Mouse (Mus musculus): ENCODE results near the gene Hist1h4i. TPM values are rescaled to one million over a fixed set of nuclear protein-coding genes. Genes with fewer than 3 reads are reported as not detected.
A peak's percentile ranks its signal among the peaks of the same experiment; 100 is the strongest.

The Hist1h4i gene
- total and polyA plus RNA-seq, 2 experiments from 2014 or later = 5.1 to 39.3 TPM

DNA sequence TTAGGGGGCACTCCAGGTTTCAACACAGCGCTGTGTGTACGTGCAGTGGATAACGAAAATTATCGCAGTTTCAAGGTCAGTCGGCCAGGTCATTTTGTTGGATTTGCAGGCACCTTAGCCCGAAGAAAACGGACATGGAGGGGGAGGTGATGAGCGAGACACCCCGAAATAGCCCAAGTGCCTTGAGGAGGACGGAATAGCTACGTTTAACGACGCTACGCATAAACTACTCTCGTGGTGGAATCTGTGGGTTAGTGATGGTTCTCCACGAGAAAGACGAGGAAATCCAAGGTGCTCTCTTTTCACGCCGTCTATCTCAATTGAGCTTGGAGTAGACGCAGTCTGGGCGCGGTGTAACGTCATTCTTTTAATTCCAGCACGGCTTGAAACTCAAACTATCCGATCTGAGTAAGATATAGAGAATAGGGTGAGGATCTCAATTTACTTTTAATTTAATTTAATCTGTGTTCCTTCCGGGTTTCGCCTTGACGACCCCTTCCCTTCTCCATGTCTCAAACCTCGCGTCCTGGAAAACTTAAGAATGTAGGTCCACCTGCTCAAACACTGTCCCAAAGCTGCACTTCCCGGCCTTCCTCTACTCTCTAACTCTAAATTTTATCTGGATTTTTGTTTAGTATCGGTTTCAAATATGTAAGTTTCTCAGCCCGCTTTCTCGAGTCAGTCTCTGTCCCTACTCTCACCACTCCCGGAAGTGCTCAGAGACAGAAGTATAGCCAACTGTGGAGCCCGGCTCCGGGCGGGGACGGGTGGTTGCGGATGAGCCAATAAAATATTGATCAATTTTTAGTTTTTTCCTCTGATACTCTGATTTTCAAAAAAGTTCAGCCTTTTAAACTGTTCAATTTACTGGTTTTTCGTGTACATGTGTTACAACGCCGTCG lies 21.0 kb downstream of the Hist1h4i start:
- Histone ChIP-seq H3K27ac (no peak overlapping the region), H3K9me3 (ENCODE audit: low read length) (peaks cover 2% of the 10 kb centered on the region; the same call in 1 of the 2 replicates), H3K4me3 (ENCODE audit: low read length) (peak overlapping the region; percentile 45), H3K4me2 (ENCODE audit: low read depth, low read length) (peak overlapping the region; percentile 59), H3K27me3 (ENCODE audit: insufficient read depth, low read length) (peaks cover 34% of the 10 kb centered on the region), H3K4me1 (ENCODE audit: insufficient read depth, low read length) (0 out of 2 replicates have a peak, but pooled peaks cover 3% of the 10 kb centered on the region), H3K36me3 (ENCODE audit: insufficient read depth, low read length) (no peaks in the 10 kb centered on the region), H3K9ac (replicated peaks; ENCODE audit: low read length) (no peak overlapping the region)
- ATAC-seq = no peak
- DNase-seq (ENCODE audit: low spot score) = no peak
- WGBS = under 1% methylated on average over 44 of the region's 44 CpGs
- no peak for TF ChIP-seq CTCF (IDR thresholded peaks at IDR 0.05; ENCODE audit: low read depth)

DNA sequence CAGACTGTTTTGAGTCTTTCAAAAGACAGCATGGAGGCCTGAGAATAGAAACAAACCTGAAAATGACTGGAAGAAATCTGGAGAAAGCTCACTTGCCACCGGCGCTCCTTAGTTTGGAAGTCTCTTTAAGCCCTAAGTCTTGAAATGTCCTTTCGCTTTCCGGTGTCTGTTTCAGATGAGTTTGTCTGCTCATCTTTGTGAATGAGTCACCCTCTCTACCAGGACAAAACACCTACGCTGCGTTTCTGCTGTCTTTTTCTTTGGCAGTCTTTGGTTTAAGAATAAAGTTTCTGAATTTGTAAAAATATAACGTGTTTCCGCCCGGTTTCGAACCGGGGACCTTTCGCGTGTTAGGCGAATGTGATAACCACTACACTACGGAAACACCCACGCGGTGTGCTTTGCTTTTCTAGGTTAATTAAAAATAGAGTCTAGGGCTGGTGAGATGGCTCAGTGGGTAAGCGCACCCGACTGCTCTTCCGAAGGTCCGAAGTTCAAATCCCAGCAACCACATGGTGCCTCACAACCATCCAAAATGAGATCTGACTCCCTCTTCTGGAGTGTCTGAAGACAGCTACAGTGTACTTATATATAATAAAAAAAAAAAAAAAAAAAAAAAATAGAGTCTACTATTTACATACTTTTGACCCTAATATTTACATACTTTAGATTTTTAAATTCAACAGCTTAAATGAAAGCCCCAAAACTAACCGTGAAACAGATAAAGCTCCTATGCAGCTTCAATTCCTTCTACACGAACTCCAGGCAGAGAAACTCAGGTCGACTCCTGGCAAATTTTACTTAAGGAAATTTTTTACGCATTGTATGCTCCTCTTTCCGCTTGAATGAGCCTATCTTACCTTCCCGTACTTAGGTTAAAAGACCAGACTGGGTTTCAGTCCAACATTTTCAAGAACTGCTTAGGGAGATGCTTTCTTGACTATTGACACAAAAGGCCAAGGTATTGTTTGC lies 25.4 kb downstream of the Hist1h4i start:
- no peak for TF ChIP-seq CTCF (IDR thresholded peaks at IDR 0.05; ENCODE audit: low read depth)
- Histone ChIP-seq H3K9me3 (ENCODE audit: low read length) (peaks cover 2% of the 10 kb centered on the region; the same call in 1 of the 2 replicates), H3K27ac (no peak overlapping the region), H3K4me2 (ENCODE audit: low read depth, low read length) (no peak overlapping the region), H3K4me1 (ENCODE audit: insufficient read depth, low read length) (no peaks in the 10 kb centered on the region), H3K27me3 (ENCODE audit: insufficient read depth, low read length) (peaks cover 71% of the 10 kb centered on the region), H3K9ac (replicated peaks; ENCODE audit: low read length) (no peak overlapping the region), H3K4me3 (ENCODE audit: low read length) (no peak overlapping the region), H3K36me3 (ENCODE audit: insufficient read depth, low read length) (no peaks in the 10 kb centered on the region)
- WGBS = 18% methylated on average over 27 of the region's 27 CpGs
- DNase-seq (ENCODE audit: low spot score) = peak; percentile 83
- peak; percentile 86 for ATAC-seq

DNA sequence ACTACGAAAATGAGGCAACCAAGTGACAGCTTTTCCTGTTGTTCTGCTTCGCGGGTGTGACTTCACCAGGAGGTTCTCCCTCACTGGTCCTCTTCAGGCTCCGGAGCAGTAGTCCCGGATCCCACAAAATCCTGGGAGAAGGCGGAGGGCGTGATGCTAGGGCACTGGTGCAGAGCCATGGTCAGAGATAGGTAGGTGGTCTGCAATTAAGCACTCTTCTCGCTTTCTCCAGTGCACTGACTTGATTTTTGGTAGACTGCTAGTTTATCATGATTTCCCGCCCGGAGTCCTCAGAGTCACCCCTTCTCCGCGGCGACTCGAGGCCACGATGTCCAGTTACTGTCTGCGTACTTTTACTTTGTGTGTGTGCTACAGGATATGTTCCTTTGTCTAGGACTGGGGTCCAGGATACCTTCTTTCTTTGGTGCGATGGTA lies 26.7 kb downstream of the Hist1h4i start:
- Histone ChIP-seq H3K4me2 (ENCODE audit: low read depth, low read length) (0 out of 2 replicates have a peak overlapping the region, but pooled peaks have one; percentile 13), H3K4me1 (ENCODE audit: insufficient read depth, low read length) (no peaks in the 10 kb centered on the region), H3K27me3 (ENCODE audit: insufficient read depth, low read length) (peaks cover 84% of the 10 kb centered on the region), H3K9me3 (ENCODE audit: low read length) (peaks cover 2% of the 10 kb centered on the region; the same call in 1 of the 2 replicates), H3K36me3 (ENCODE audit: insufficient read depth, low read length) (no peaks in the 10 kb centered on the region), H3K4me3 (ENCODE audit: low read length) (no peak overlapping the region), H3K9ac (replicated peaks; ENCODE audit: low read length) (no peak overlapping the region), H3K27ac (no peak overlapping the region)
- 22% methylated on average over 17 of the region's 17 CpGs for WGBS
- no peak for DNase-seq (ENCODE audit: low spot score)
- no peak for ATAC-seq
- TF ChIP-seq CTCF (IDR thresholded peaks at IDR 0.05; ENCODE audit: low read depth) = no peak

DNA sequence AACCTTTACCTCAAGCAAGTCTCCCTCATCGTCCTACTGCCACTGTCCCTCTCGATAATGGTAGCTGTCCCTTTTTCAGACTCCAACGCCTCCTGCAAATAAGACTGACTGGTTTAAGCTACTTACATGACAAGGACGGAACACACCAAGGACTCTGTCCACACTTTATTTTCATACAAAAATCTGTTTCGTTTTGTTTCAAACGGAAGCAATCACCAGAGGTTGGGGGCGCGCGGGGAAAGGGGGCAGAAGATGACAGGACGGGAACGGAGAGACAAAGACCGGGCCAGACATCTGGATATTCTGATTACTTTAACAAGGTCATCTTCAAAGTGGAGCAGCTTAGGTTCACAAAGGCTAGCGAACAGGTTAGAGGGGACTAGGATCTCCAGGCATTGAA lies 27.4 kb downstream of the Hist1h4i start:
- H3K9ac ChIP-seq (replicated peaks; ENCODE audit: low read length) = no peak overlapping the region
- H3K4me1 ChIP-seq (ENCODE audit: insufficient read depth, low read length) = no peaks in the 10 kb centered on the region
- H3K27me3 ChIP-seq (ENCODE audit: insufficient read depth, low read length) = peaks cover 86% of the 10 kb centered on the region
- no peak for DNase-seq (ENCODE audit: low spot score)
- peaks cover 2% of the 10 kb centered on the region; the same call in 1 of the 2 replicates for H3K9me3 ChIP-seq (ENCODE audit: low read length)
- ATAC-seq = no peak
- no peak overlapping the region for H3K4me2 ChIP-seq (ENCODE audit: low read depth, low read length)
- no peak for TF ChIP-seq CTCF (IDR thresholded peaks at IDR 0.05; ENCODE audit: low read depth)
- H3K36me3 ChIP-seq (ENCODE audit: insufficient read depth, low read length) = no peaks in the 10 kb centered on the region
- no peak overlapping the region for H3K27ac ChIP-seq
- no peak overlapping the region for H3K4me3 ChIP-seq (ENCODE audit: low read length)
- WGBS = 33% methylated on average over 13 of the region's 13 CpGs

DNA sequence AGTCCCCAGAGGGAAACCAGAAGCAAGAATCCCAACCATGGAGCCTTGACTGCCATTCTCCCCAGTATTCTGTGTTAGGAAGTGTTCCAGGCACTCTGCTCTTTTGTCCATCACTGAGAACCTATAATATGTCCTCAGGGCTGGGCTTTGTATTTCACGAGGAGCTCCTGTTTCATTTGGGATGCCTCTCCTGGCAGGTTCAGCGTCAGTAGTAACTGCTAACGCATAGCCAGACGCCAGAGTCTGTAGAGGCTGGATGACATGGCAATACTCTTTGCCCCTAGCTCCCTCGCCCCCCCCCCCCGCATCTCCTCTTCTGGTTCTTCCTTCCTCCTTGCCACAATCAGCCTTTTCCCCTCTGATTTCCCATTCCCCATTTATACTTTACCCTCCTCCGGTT lies 31.5 kb downstream of the Hist1h4i start, which contains the start of gene Prss16:
Gene Prss16 (minus strand): TSS at position 101 of the 400 bp plus-strand sequence.
- ATAC-seq = no peak

DNA sequence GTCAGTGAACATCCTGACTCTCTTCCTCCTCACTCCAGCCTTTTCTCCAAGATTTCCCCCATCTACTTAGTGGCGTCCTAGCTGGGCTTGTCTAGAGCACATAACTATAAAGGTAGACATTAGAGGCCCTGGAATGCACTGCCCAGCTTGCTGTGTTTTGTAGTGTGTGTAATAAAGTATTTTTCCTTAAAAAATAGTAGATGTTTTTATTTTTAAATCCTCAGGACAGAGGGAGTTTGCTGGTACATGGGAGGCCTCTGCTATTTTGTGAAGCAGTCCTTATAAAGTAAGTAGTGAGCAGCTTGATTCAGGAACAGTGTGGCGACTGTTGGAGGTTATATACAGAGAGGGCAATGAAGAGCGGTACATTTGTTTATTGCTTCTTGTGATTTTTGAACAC lies 32.5 kb downstream of the Hist1h4i start:
- H3K4me2 ChIP-seq (ENCODE audit: low read depth, low read length) = no peak overlapping the region
- no peaks in the 10 kb centered on the region for H3K9me3 ChIP-seq (ENCODE audit: low read length)
- WGBS = 77% methylated on average over 3 of the region's 3 CpGs
- peaks cover 12% of the 10 kb centered on the region; the same call in 1 of the 2 replicates for H3K4me1 ChIP-seq (ENCODE audit: insufficient read depth, low read length)
- no peak overlapping the region for H3K27ac ChIP-seq
- H3K36me3 ChIP-seq (ENCODE audit: insufficient read depth, low read length) = no peaks in the 10 kb centered on the region
- no peak overlapping the region for H3K9ac ChIP-seq (replicated peaks; ENCODE audit: low read length)
- no peak for TF ChIP-seq CTCF (IDR thresholded peaks at IDR 0.05; ENCODE audit: low read depth)
- ATAC-seq = no peak
- H3K4me3 ChIP-seq (ENCODE audit: low read length) = no peak overlapping the region
- no peak for DNase-seq (ENCODE audit: low spot score)
- peaks cover 87% of the 10 kb centered on the region for H3K27me3 ChIP-seq (ENCODE audit: insufficient read depth, low read length)

More for the DNA sequence above, 31.5 kb downstream of the Hist1h4i start, which contains the start of gene Prss16:
- Histone ChIP-seq H3K9ac (replicated peaks; ENCODE audit: low read length) (no peak within 1 kb of the TSS), H3K36me3 (ENCODE audit: insufficient read depth, low read length) (no peaks in the 10 kb centered on the region), H3K4me3 (ENCODE audit: low read length) (no peak within 1 kb of the TSS), H3K27me3 (ENCODE audit: insufficient read depth, low read length) (peaks cover 85% of the 10 kb centered on the region), H3K4me2 (ENCODE audit: low read depth, low read length) (no peak within 1 kb of the TSS), H3K27ac (no peak within 1 kb of the TSS), H3K4me1 (ENCODE audit: insufficient read depth, low read length) (peaks cover 12% of the 10 kb centered on the region; the same call in 1 of the 2 replicates), H3K9me3 (ENCODE audit: low read length) (no peaks in the 10 kb centered on the region)
- TF ChIP-seq CTCF (IDR thresholded peaks at IDR 0.05; ENCODE audit: low read depth) = no peak
- DNase-seq (ENCODE audit: low spot score) = no peak
- 38% methylated on average over 7 of the region's 7 CpGs for WGBS
